Mouse (Mus musculus) spleen, postnatal 14 days (tissue): ENCODE measurements around the gene Vmn2r12.
"Not testable (repeated sequence)": the region's sequence is repeated elsewhere in the genome, so short reads cannot be mapped to it uniquely, and the experiment has no call there.

Experiments
- DNase-seq, 2 experiments: peaks; one replicate each; pipeline ENCODE4 v3.0.0; 2021 to 2022; ENCODE audit warnings: low spot score in 2 of 2

The Vmn2r12 gene

GRCm38 (mm10) chr5:109097850-109098249 lies at the start of gene Vmn2r12:
TSS of gene Vmn2r12 (minus strand) at chr5:109097950.
- not testable (repeated sequence) for DNase-seq

GRCm38 (mm10) chr5:109139546-109139945 lies 41.8 kb upstream of the Vmn2r12 start:
- no peak for DNase-seq

GRCm38 (mm10) chr5:109136731-109137130 lies 39.0 kb upstream of the Vmn2r12 start:
- DNase-seq: no peak

- not testable (repeated sequence) for DNase-seq
These were observed 1.3 kb downstream of the Vmn2r12 start for GRCm38 (mm10) chr5:109096482-109096881.

- DNase-seq: not testable (repeated sequence)
These were observed 25.7 kb downstream of the Vmn2r12 start for GRCm38 (mm10) chr5:109072016-109072415.

- DNase-seq: not testable (repeated sequence)
These were observed 38.3 kb downstream of the Vmn2r12 start, which contains the start of gene Vmn2r11 for GRCm38 (mm10) chr5:109059469-109059868. TSS of gene Vmn2r11 (minus strand) at chr5:109059569.

- DNase-seq: no peak
These were observed 42.5 kb downstream of the Vmn2r12 start for GRCm38 (mm10) chr5:109055286-109055685.
